Mouse (Mus musculus) layer of hippocampus, adult 9-11 months (tissue): ENCODE results near the gene Erich4.
"Not testable (repeated sequence)": the region's sequence is repeated elsewhere in the genome, so short reads cannot be mapped to it uniquely, and the experiment has no call there.

Experiments
- DNase-seq: peaks from one replicate; pipeline ENCODE4 v3.0.0; 2022

Gene Erich4

GRCm38 (mm10) chr7:25576308-25576707 lies 39.4 kb downstream of the Erich4 start:
- not testable (repeated sequence) for DNase-seq

- DNase-seq, result no peak
Observed at GRCm38 (mm10) chr7:25575870-25576269, 39.8 kb downstream of the Erich4 start.

GRCm38 (mm10) chr7:25575105-25575504 lies 40.6 kb downstream of the Erich4 start:
- DNase-seq, result no peak

- DNase-seq, result not testable (repeated sequence)
Observed at GRCm38 (mm10) chr7:25573806-25574205, 41.9 kb downstream of the Erich4 start.

- DNase-seq, result no peak
Observed at GRCm38 (mm10) chr7:25568721-25569120, 47.0 kb downstream of the Erich4 start.
